Mouse (Mus musculus) CH12.LX (cell line): ENCODE results near the gene Bmf. TPM values are rescaled to one million over a fixed set of nuclear protein-coding genes. Genes with fewer than 3 reads are reported as not detected.

Source experiments
- DNase-seq: peaks from one replicate; pipeline ENCODE4 v3.0.0-alpha.2; 2013; ENCODE audit errors: extremely low read depth
- H3K27ac ChIP-seq: 2 replicates; pipeline ENCODE4 v1.5.1; 2012; ENCODE audit warnings: low read depth, mild to moderate bottlenecking, control low read depth, moderate library complexity; ENCODE audit not compliant: insufficient read depth
- H3K27me3 ChIP-seq: replicated peaks from 2 replicates; pipeline ENCODE3; 2012; ENCODE audit warnings: inconsistent platforms
- H3K36me3 ChIP-seq, 2 experiments: replicated peaks in 1 of 2; 2 replicates each; pipeline versions ENCODE3 to v1.6.1; 2012; ENCODE audit warnings: inconsistent platforms in 1 of 2, low read length in 1 of 2, mild to moderate bottlenecking in 1 of 2, mixed read lengths in 1 of 2, moderate library complexity in 1 of 2; ENCODE audit not compliant: control insufficient read depth in 1 of 2, insufficient read depth in 1 of 2
- H3K4me1 ChIP-seq, 2 experiments: 2 replicates each; pipeline ENCODE4 v1.6.1; 2012; ENCODE audit warnings: inconsistent platforms in 1 of 2, moderate library complexity in 1 of 2; ENCODE audit not compliant: insufficient read depth in 2 of 2, control insufficient read depth in 1 of 2
- H3K4me2 ChIP-seq: 2 replicates; pipeline ENCODE4 v1.6.1; 2012; ENCODE audit warnings: low read depth, mild to moderate bottlenecking, control low read depth; ENCODE audit not compliant: poor library complexity, insufficient read depth, severe bottlenecking
- H3K4me3 ChIP-seq, 3 experiments: fragments of 150-350 bp in 1 of 3; sonication (generic) in 1 of 3; replicated peaks in 1 of 3; 2 replicates each; pipeline versions ENCODE3 to v1.5.1; 2011 to 2012; ENCODE audit warnings: low read depth in 2 of 3, low read length in 2 of 3, mild to moderate bottlenecking in 2 of 3, moderate library complexity in 2 of 3, control low read depth in 1 of 3, improper control_type of control experiment in 1 of 3, inconsistent platforms in 1 of 3, mixed read lengths in 1 of 3; ENCODE audit not compliant: poor library complexity in 1 of 3
- H3K79me2 ChIP-seq: replicated peaks from 2 replicates; pipeline ENCODE4 v1.6.1; 2012; ENCODE audit warnings: mild to moderate bottlenecking, moderate library complexity; ENCODE audit not compliant: control insufficient read depth, poor library complexity, insufficient read depth, severe bottlenecking; ENCODE audit errors: extremely low read depth
- H3K9ac ChIP-seq: 2 replicates; pipeline ENCODE4 v1.6.1; 2012; ENCODE audit warnings: low read depth, mild to moderate bottlenecking, control low read depth, moderate library complexity; ENCODE audit not compliant: insufficient read depth
- H3K9me3 ChIP-seq: replicated peaks from 2 replicates; pipeline ENCODE3; 2012; ENCODE audit warnings: low read length, inconsistent platforms, mixed read lengths
- BHLHE40 ChIP-seq: IDR thresholded peaks from 2 replicates; pipeline ENCODE4 v1.6.1; 2011; ENCODE audit warnings: mild to moderate bottlenecking, low read depth, low read length, improper control_type of control experiment
- CHD1 ChIP-seq: IDR thresholded peaks from 2 replicates; pipeline ENCODE4 v1.6.1; 2012; ENCODE audit warnings: low read depth, low read length, improper control_type of control experiment, inconsistent platforms
- CHD2 ChIP-seq: IDR thresholded peaks from 2 replicates; pipeline ENCODE4 v1.6.1; 2011; ENCODE audit warnings: low read length, improper control_type of control experiment
- CTCF ChIP-seq, 2 experiments: IDR thresholded peaks in 1 of 2; conservative IDR thresholded peaks in 1 of 2; 2 replicates each; pipeline ENCODE4 v1.5.1; 2011 to 2012; ENCODE audit warnings: low read depth in 2 of 2, low read length in 2 of 2, improper control_type of control experiment in 1 of 2, inconsistent platforms in 1 of 2, mild to moderate bottlenecking in 1 of 2, moderate library complexity in 1 of 2
- E2F4 ChIP-seq: IDR thresholded peaks from 2 replicates; pipeline ENCODE4 v1.6.1; 2011; ENCODE audit warnings: low read depth, low read length, improper control_type of control experiment; ENCODE audit not compliant: insufficient replicate concordance
- ELF1 ChIP-seq: IDR thresholded peaks from 2 replicates; pipeline ENCODE4 v1.6.1; 2014; ENCODE audit warnings: low read depth, mild to moderate bottlenecking, inconsistent platforms, low read length, improper control_type of control experiment
- EP300 ChIP-seq: IDR thresholded peaks from 2 replicates; pipeline ENCODE4 v1.6.1; 2011; ENCODE audit warnings: low read length, improper control_type of control experiment
- MAZ ChIP-seq: IDR thresholded peaks from 2 replicates; pipeline ENCODE4 v1.6.1; 2012; ENCODE audit warnings: low read depth, mild to moderate bottlenecking, inconsistent platforms, low read length, improper control_type of control experiment, moderate library complexity
- MXI1 ChIP-seq: IDR thresholded peaks from 2 replicates; pipeline ENCODE4 v1.6.1; 2011; ENCODE audit warnings: mild to moderate bottlenecking, low read depth, low read length, improper control_type of control experiment
- MYC ChIP-seq: IDR thresholded peaks from 2 replicates; pipeline ENCODE4 v1.6.1; 2011; ENCODE audit warnings: low read depth, mild to moderate bottlenecking, improper control_type of control experiment, low read length
- NELFE ChIP-seq: IDR thresholded peaks from 2 replicates; pipeline ENCODE4 v1.6.1; 2011; ENCODE audit warnings: low read depth, low read length, improper control_type of control experiment
- NRF1 ChIP-seq: IDR thresholded peaks from 2 replicates; pipeline ENCODE4 v1.6.1; 2014; ENCODE audit warnings: low read depth, mild to moderate bottlenecking, inconsistent platforms, low read length, improper control_type of control experiment, moderate library complexity
- POLR2A ChIP-seq: IDR thresholded peaks from 2 replicates; pipeline ENCODE4 v1.6.1; 2011; ENCODE audit warnings: low read depth, mild to moderate bottlenecking, improper control_type of control experiment, low read length
- POLR2AphosphoS2 ChIP-seq: IDR thresholded peaks from 2 replicates; pipeline ENCODE4 v1.6.1; 2011; ENCODE audit warnings: low read depth, low read length, improper control_type of control experiment
- RAD21 ChIP-seq: IDR thresholded peaks from 2 replicates; pipeline ENCODE4 v1.6.1; 2011; ENCODE audit warnings: low read depth, mild to moderate bottlenecking, low read length, improper control_type of control experiment, moderate library complexity
- RCOR1 ChIP-seq: conservative IDR thresholded peaks from 2 replicates; pipeline ENCODE4 v1.6.1; 2012; ENCODE audit warnings: low read depth, mild to moderate bottlenecking, inconsistent platforms, low read length, improper control_type of control experiment
- SIN3A ChIP-seq: IDR thresholded peaks from 2 replicates; pipeline ENCODE4 v1.6.1; 2012; ENCODE audit warnings: low read length, improper control_type of control experiment, inconsistent platforms
- TBP ChIP-seq: conservative IDR thresholded peaks from 2 replicates; pipeline ENCODE4 v1.6.1; 2011; ENCODE audit warnings: low read depth, low read length, improper control_type of control experiment
- TCF12 ChIP-seq: IDR thresholded peaks from 2 replicates; pipeline ENCODE4 v1.6.1; 2014; ENCODE audit warnings: low read depth, mild to moderate bottlenecking, inconsistent platforms, low read length, improper control_type of control experiment
- UBTF ChIP-seq: IDR thresholded peaks from 2 replicates; pipeline ENCODE4 v1.6.1; 2012; ENCODE audit warnings: low read depth, mild to moderate bottlenecking, inconsistent platforms, low read length, improper control_type of control experiment, moderate library complexity
- USF1 ChIP-seq: IDR thresholded peaks from 2 replicates; pipeline ENCODE4 v1.6.1; 2014; ENCODE audit warnings: low read depth, mild to moderate bottlenecking, inconsistent platforms, low read length, improper control_type of control experiment
- USF2 ChIP-seq: conservative IDR thresholded peaks from 2 replicates; pipeline ENCODE4 v1.6.1; 2011; ENCODE audit warnings: low read depth, low read length, improper control_type of control experiment
- ZC3H11A ChIP-seq: IDR thresholded peaks from 2 replicates; pipeline ENCODE4 v1.6.1; 2012; ENCODE audit warnings: low read depth, mild to moderate bottlenecking, inconsistent platforms, low read length, improper control_type of control experiment
- ZKSCAN1 ChIP-seq: IDR thresholded peaks from 2 replicates; pipeline ENCODE4 v1.6.1; 2012; ENCODE audit warnings: low read depth, inconsistent platforms, low read length, improper control_type of control experiment, borderline replicate concordance
- ZNF384 ChIP-seq: IDR thresholded peaks from 2 replicates; pipeline ENCODE4 v1.6.1; 2012; ENCODE audit warnings: low read depth, low read length, improper control_type of control experiment, inconsistent platforms
- dilution Hi-C: fragments of 300-500 bp; cut with MboI; formaldehyde crosslinking; loops from 2 replicates; pipeline ENCODE4 v1.14.3; 2020; ENCODE audit warnings: low sequenced_read_pairs; ENCODE audit not compliant: extremely low pct_unique_long_range_greater_than_20kb, extremely low pct_ligation_motif_present
- in situ Hi-C: fragments of 300-500 bp; cut with MboI; formaldehyde crosslinking; loops from 3 replicates; pipeline ENCODE4 v1.14.3; 2019; ENCODE audit warnings: low sequenced_read_pairs, low pct_ligation_motif_present, low pct_unique_long_range_greater_than_20kb, mixed read lengths
- polyA plus RNA-seq: library from polyadenylated mRNA; unstranded; fragments of >175 nt; gene quantifications from 2 replicates; pipeline ENCODE4 v1.2.1, GENCODE M21; 2012; ENCODE audit warnings: low read depth; ENCODE audit not compliant: insufficient read length
- total RNA-seq, 2 experiments: library from RNA; depleted of rRNA; stranded (reverse); fragments of 300-350 nt in 1 of 2; fragments of >200 nt in 1 of 2; gene quantifications; 2 replicates each; pipeline ENCODE4 v1.2.3; 2012 to 2014

Bmf gene
- total and polyA plus RNA-seq, 3 experiments, result 1.4 to 5.6 (median 2.6) TPM

- TF ChIP-seq SIN3A, result peak; percentile 99
Measured at GRCm38 (mm10) chr2:118549507-118550473, at the start of gene Bmf (continued).

- dilution Hi-C loops, result no loop called here
- Histone ChIP-seq H3K4me1 (peaks cover 16 to 36% of the 10 kb centered on the region in 2 experiments), H3K36me3 (peaks cover 28 to 42% of the 10 kb centered on the region in 2 experiments), H3K9ac (peak overlapping the region; percentile 62), H3K79me2 (peaks cover 58% of the 10 kb centered on the region)
- TF ChIP-seq CTCF (conservative IDR thresholded peaks at IDR 0.05 in 1 of 2, IDR thresholded peaks at IDR 0.05 in 1 of 2; ENCODE audit: low read depth in 2 of 2, low read length in 2 of 2) (no peak), RAD21 (no peak), MXI1 (no peak), NRF1 (no peak), POLR2A (no peak), TCF12 (0 out of 2 replicates have a peak, but pooled peaks have one; percentile 38), E2F4 (no peak), SIN3A (no peak)
- TF ChIP-seq, all 38 proteins: peak for 1
- Histone ChIP-seq H3K9me3 (peaks cover 2% of the 10 kb centered on the region), H3K4me3 (peak overlapping the region; percentile 58 to 79 (median 72)), H3K4me2 (peak overlapping the region; percentile 85), H3K27ac (no peak overlapping the region; the same call in 1 of the 2 replicates), H3K27me3 (no peaks in the 10 kb centered on the region)
- in situ Hi-C loops, result loop anchor here (5.0 kb wide), 1 partner anchor 47 kb away; no protein-coding TSS in a partner anchor
- peak; percentile 34 for DNase-seq
Measured at GRCm38 (mm10) chr2:118599087-118599486, 49.6 kb upstream of the Bmf start.

- dilution Hi-C loops, result no loop called here
- peak; percentile 84 for TF ChIP-seq EP300
- TF ChIP-seq UBTF, result no peak
- TF ChIP-seq CHD2, result peak; percentile 35; the same call in 1 of the 2 replicates
- TF ChIP-seq USF2, result no peak; the same call in 1 of the 2 replicates
- peak; percentile 71 for TF ChIP-seq MAZ
- TF ChIP-seq BHLHE40, result peak; percentile 91
- TF ChIP-seq RCOR1, result 0 out of 2 replicates have a peak, but pooled peaks have one; percentile 68
- TF ChIP-seq ZC3H11A, result no peak
- no peak for TF ChIP-seq CHD1
- TF ChIP-seq ELF1, result 0 out of 2 replicates have a peak, but pooled peaks have one; percentile 23
- no peak for TF ChIP-seq ZNF384
- TF ChIP-seq POLR2AphosphoS2, result peak; percentile 43; the same call in 1 of the 2 replicates
- peak; percentile 45; the same call in 1 of the 2 replicates for TF ChIP-seq NELFE
- peak; percentile 96 for TF ChIP-seq MYC
- TF ChIP-seq SIN3A, result peak; percentile 97
- peak; percentile 93; the same call in 1 of the 2 replicates for TF ChIP-seq E2F4
- TF ChIP-seq TBP, result no peak
- no peak for TF ChIP-seq ZKSCAN1
- no peak for TF ChIP-seq USF1
Measured at GRCm38 (mm10) chr2:118597673-118598568, 48.4 kb upstream of the Bmf start, which contains the start of gene Bub1b. TSS of gene Bub1b (plus strand) at chr2:118598211.

More at GRCm38 (mm10) chr2:118597673-118598568, 48.4 kb upstream of the Bmf start, which contains the start of gene Bub1b:
- in situ Hi-C loops, result loop anchor here (5.0 kb wide), 1 partner anchor 46 kb away; no protein-coding TSS in a partner anchor
- H3K27me3 ChIP-seq, result no peaks in the 10 kb centered on the region
- H3K4me3 ChIP-seq, result peak within 1 kb of the TSS; percentile 58 to 79 (median 72)
- peak within 1 kb of the TSS; percentile 62 for H3K9ac ChIP-seq
- peaks cover 2% of the 10 kb centered on the region for H3K9me3 ChIP-seq
- peak; percentile 97 for DNase-seq
- peaks cover 16 to 33% of the 10 kb centered on the region in 2 experiments for H3K4me1 ChIP-seq
- peaks cover 21 to 30% of the 10 kb centered on the region in 2 experiments for H3K36me3 ChIP-seq
- H3K4me2 ChIP-seq, result peak within 1 kb of the TSS; percentile 85
- H3K79me2 ChIP-seq, result peaks cover 46% of the 10 kb centered on the region
- peak within 1 kb of the TSS; percentile 47 for H3K27ac ChIP-seq
